Mouse (Mus musculus) right cerebral cortex, adult 2 months (tissue): Measurements from ENCODE around the gene Kdm4a.
A peak's percentile ranks its signal among the peaks of the same experiment; 100 is the strongest.

Experiments
- DNase-seq, 2 experiments: peaks; one replicate each; pipeline ENCODE4 v3.0.0; 2021 to 2022; ENCODE audit warnings: low spot score in 2 of 2

Gene Kdm4a

GRCm38 (mm10) chr4:118179467-118180300 lies at the start of gene Kdm4a:
Gene Kdm4a, minus strand, starts transcription at chr4:118180043.
- DNase-seq, result peak; percentile 93 to 94

GRCm38 (mm10) chr4:118229035-118229770 lies 49.4 kb upstream of the Kdm4a start:
- no peak for DNase-seq

- DNase-seq, result no peak
Measured at GRCm38 (mm10) chr4:118227398-118227797, 47.6 kb upstream of the Kdm4a start.

GRCm38 (mm10) chr4:118221261-118221660 lies 41.4 kb upstream of the Kdm4a start:
- no peak for DNase-seq

GRCm38 (mm10) chr4:118220756-118221155 lies 40.9 kb upstream of the Kdm4a start:
- DNase-seq, result no peak

GRCm38 (mm10) chr4:118219487-118219886 lies 39.6 kb upstream of the Kdm4a start:
- DNase-seq, result no peak

- no peak for DNase-seq
Measured at GRCm38 (mm10) chr4:118218521-118218920, 38.7 kb upstream of the Kdm4a start.

GRCm38 (mm10) chr4:118216726-118217595 lies 37.1 kb upstream of the Kdm4a start:
- DNase-seq, result peak; percentile 71 to 72

GRCm38 (mm10) chr4:118214891-118215290 lies 35.0 kb upstream of the Kdm4a start:
- DNase-seq, result no peak

GRCm38 (mm10) chr4:118206918-118207640 lies 27.2 kb upstream of the Kdm4a start:
- no peak for DNase-seq

GRCm38 (mm10) chr4:118205906-118206305 lies 26.1 kb upstream of the Kdm4a start:
- no peak for DNase-seq

- no peak for DNase-seq
Measured at GRCm38 (mm10) chr4:118199093-118199492, 19.2 kb upstream of the Kdm4a start.

GRCm38 (mm10) chr4:118198606-118199005 lies 18.8 kb upstream of the Kdm4a start:
- DNase-seq, result no peak

GRCm38 (mm10) chr4:118196185-118196584 lies 16.3 kb upstream of the Kdm4a start:
- DNase-seq, result peak; percentile 14 to 40

GRCm38 (mm10) chr4:118180301-118181080 lies 648 bp upstream of the Kdm4a start:
- DNase-seq, result no peak

GRCm38 (mm10) chr4:118178952-118179466 lies 834 bp downstream of the Kdm4a start:
- DNase-seq, result no peak

GRCm38 (mm10) chr4:118172461-118172860 lies 7.4 kb downstream of the Kdm4a start:
- no peak for DNase-seq

- DNase-seq, result no peak
Measured at GRCm38 (mm10) chr4:118171006-118171405, 8.8 kb downstream of the Kdm4a start.

GRCm38 (mm10) chr4:118162123-118162522 lies 17.7 kb downstream of the Kdm4a start:
- no peak for DNase-seq

- no peak for DNase-seq
Measured at GRCm38 (mm10) chr4:118157666-118158065, 22.2 kb downstream of the Kdm4a start.
